In the genomic region with DNA sequence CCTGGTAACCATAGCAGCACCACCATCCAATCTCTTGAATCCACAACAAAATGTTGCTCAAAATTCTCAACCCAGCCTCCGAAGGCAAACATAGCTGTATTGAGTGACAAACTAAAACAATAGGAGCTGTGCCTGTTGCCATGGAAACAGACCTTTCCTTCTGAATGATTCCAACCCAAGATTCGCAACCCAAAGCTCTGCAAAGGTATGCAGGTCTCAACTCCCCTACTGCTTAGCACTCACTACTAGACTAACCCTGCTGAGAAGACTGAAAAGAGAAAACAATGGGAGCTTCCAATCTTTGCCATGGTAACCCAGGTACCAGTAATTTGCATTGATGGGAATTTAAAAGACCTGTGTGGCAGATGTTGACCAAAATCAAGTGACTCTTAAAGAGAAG, we compare ENCODE assay signal across 17 mouse cellular contexts.
DNase-seq lines count a peak whose midpoint lies in the region; ATAC-seq lines count a peak whose summit lies in the region.
"Had no signal": no experiment of that assay in that cellular context is flagged by ENCODE, and none has a peak within 500 bp of the region (broad histone marks: within the 10 kb centered on the region; RNA-seq: fewer than 3 reads in every experiment).

No protein-coding gene starts in this region.

- no peak overlapping the region for H3K9ac ChIP-seq in hindbrain, embryonic 14.5 days
- H3K9ac ChIP-seq in midbrain, embryonic 15.5 days: no peak overlapping the region
- H3K9ac ChIP-seq: heart, embryonic 13.5 days; limb, embryonic 13.5 days; lung, embryonic 14.5 days had no signal

- peak; percentile 73 for DNase-seq in ZHBTc4 (ENCODE audit: low read depth, low spot score)
- peak; percentile 46 for DNase-seq in embryo, embryonic 11 days
- peak; percentile 53 for DNase-seq in hindbrain, embryonic 14.5 days (ENCODE audit: low spot score)
- DNase-seq in adrenal gland, postnatal 14 days: no peak
- no peak for DNase-seq in lung, postnatal 14 days
- DNase-seq in kidney, adult 8-10 months: no peak
- DNase-seq in gastrocnemius, postnatal 4 days (ENCODE audit: low spot score in 2 of 2): no peak
- DNase-seq: gastrocnemius, postnatal 25 days; kidney, adult 2 months; lung, embryonic 14.5 days; thymus, postnatal 4 days had no signal

- H3K4me3 ChIP-seq in hindbrain, embryonic 14.5 days (replicated peaks; ENCODE audit: low read length): no peak overlapping the region
- H3K4me3 ChIP-seq in midbrain, embryonic 15.5 days: no peak overlapping the region
- H3K4me3 ChIP-seq: erythroblast, embryonic 14.5 days; heart, embryonic 13.5 days; limb, embryonic 13.5 days had no signal

- no peaks in the 10 kb centered on the region for H3K4me1 ChIP-seq in hindbrain, embryonic 14.5 days (replicated peaks; ENCODE audit: control insufficient read depth, insufficient read depth, low read length)
- no peaks in the 10 kb centered on the region for H3K4me1 ChIP-seq in midbrain, embryonic 15.5 days
- H3K4me1 ChIP-seq: heart, embryonic 13.5 days; limb, embryonic 13.5 days had no signal

- H3K4me2 ChIP-seq in hindbrain, embryonic 14.5 days (replicated peaks): no peak overlapping the region
- H3K4me2 ChIP-seq in midbrain, embryonic 15.5 days: no peak overlapping the region
- H3K4me2 ChIP-seq: heart, embryonic 13.5 days; limb, embryonic 13.5 days; lung, embryonic 14.5 days had no signal

- H3K27me3 ChIP-seq in hindbrain, embryonic 14.5 days (ENCODE audit: control insufficient read depth, insufficient read depth, low read length): no peaks in the 10 kb centered on the region
- no peaks in the 10 kb centered on the region for H3K27me3 ChIP-seq in midbrain, embryonic 15.5 days (replicated peaks)
- H3K27me3 ChIP-seq: heart, embryonic 13.5 days; limb, embryonic 13.5 days had no signal

- no peak; the same call in 1 of the 2 replicates for ATAC-seq in hindbrain, embryonic 14.5 days (ENCODE audit: low FRiP score)
- peak; percentile 85 for ATAC-seq in midbrain, embryonic 15.5 days (replicated peaks)
- ATAC-seq: CD4-positive, CD25-positive, alpha-beta regulatory T cell, adult 4 months had no signal

- 0 out of 2 replicates have a peak, but pooled peaks cover 3% of the 10 kb centered on the region for H3K9me3 ChIP-seq in hindbrain, embryonic 14.5 days (ENCODE audit: control insufficient read depth, low read length)
- no peaks in the 10 kb centered on the region for H3K9me3 ChIP-seq in midbrain, embryonic 15.5 days
- H3K9me3 ChIP-seq: heart, embryonic 13.5 days; limb, embryonic 13.5 days had no signal

- H3K36me3 ChIP-seq in hindbrain, embryonic 14.5 days (replicated peaks; ENCODE audit: control insufficient read depth, insufficient read depth): no peaks in the 10 kb centered on the region
- H3K36me3 ChIP-seq in midbrain, embryonic 15.5 days (replicated peaks): no peaks in the 10 kb centered on the region
- H3K36me3 ChIP-seq: heart, embryonic 13.5 days; limb, embryonic 13.5 days had no signal

- H3K27ac ChIP-seq in hindbrain, embryonic 14.5 days: no peak overlapping the region
- 0 out of 2 replicates have a peak overlapping the region, but pooled peaks have one; percentile 20 for H3K27ac ChIP-seq in midbrain, embryonic 15.5 days
- H3K27ac ChIP-seq: heart, embryonic 13.5 days; limb, embryonic 13.5 days; stomach, postnatal 0 days had no signal

- 5% methylated on average over 2 of the region's 2 CpGs for WGBS in hindbrain, embryonic 14.5 days
- WGBS in midbrain, embryonic 15.5 days: 7% methylated on average over 2 of the region's 2 CpGs

Comparison
In these comparisons a context has a peak if more than half of its experiments do, and no peak if none do; other contexts are left out.
1. DNase-seq: peak in ZHBTc4 (single experiment), embryo, embryonic 11 days (single experiment) and hindbrain, embryonic 14.5 days (single experiment); none in adrenal gland, postnatal 14 days (single experiment), lung, postnatal 14 days (single experiment), kidney, adult 8-10 months (0 of 2) and gastrocnemius, postnatal 4 days (0 of 2).